Mouse (Mus musculus) midbrain, embryonic 11.5 days (tissue): ENCODE measurements around the gene Omp. TPM values are rescaled to one million over a fixed set of nuclear protein-coding genes. Genes with fewer than 3 reads are reported as not detected.

Experiments
- ATAC-seq: fragments of 200-750 bp; cut with Nextera tagmentation; 2 replicates; pipeline ENCODE4 v1.8.0; 2017; ENCODE audit warnings: moderate TSS enrichment, moderate library complexity; ENCODE audit not compliant: low FRiP score
- DNase-seq: peaks from one replicate; pipeline ENCODE4 v3.0.0; 2015; ENCODE audit warnings: low spot score; ENCODE audit errors: missing footprints
- H3K27ac ChIP-seq: fragments of 300-500 bp; sonication (generic); 2 replicates; pipeline ENCODE4 v1.5.1; 2014; ENCODE audit warnings: low read depth, low read length
- H3K27me3 ChIP-seq: fragments of 300-500 bp; sonication (generic); 2 replicates; pipeline ENCODE4 v1.6.1; 2014; ENCODE audit warnings: mild to moderate bottlenecking, low read length, moderate library complexity, mixed read lengths; ENCODE audit not compliant: control insufficient read depth, insufficient read depth
- H3K36me3 ChIP-seq: fragments of 300-500 bp; sonication (generic); 2 replicates; pipeline ENCODE4 v1.6.1; 2014; ENCODE audit warnings: mild to moderate bottlenecking, low read length, moderate library complexity, mixed read lengths; ENCODE audit not compliant: control insufficient read depth, insufficient read depth
- H3K4me1 ChIP-seq: fragments of 300-500 bp; sonication (generic); 2 replicates; pipeline ENCODE4 v1.6.1; 2014; ENCODE audit warnings: low read length; ENCODE audit not compliant: control insufficient read depth, insufficient read depth
- H3K4me2 ChIP-seq: fragments of 300-500 bp; sonication (generic); 2 replicates; pipeline ENCODE4 v1.6.1; 2014; ENCODE audit warnings: mild to moderate bottlenecking, moderate library complexity
- H3K4me3 ChIP-seq: fragments of 300-500 bp; sonication (generic); 2 replicates; pipeline ENCODE4 v1.5.1; 2014; ENCODE audit warnings: low read depth, low read length
- H3K9ac ChIP-seq: fragments of 300-500 bp; sonication (generic); 2 replicates; pipeline ENCODE4 v1.6.1; 2014; ENCODE audit warnings: low read length
- H3K9me3 ChIP-seq: fragments of 300-500 bp; sonication (generic); 2 replicates; pipeline ENCODE4 v1.6.1; 2016; ENCODE audit warnings: low read length; ENCODE audit not compliant: control insufficient read depth
- WGBS: fragments of 180-500 bp; shearing (Covaris S2); extraction: QIAGEN DNeasy Blood & Tissue Kit; methylation state at CpG from one replicate; pipeline ENCODE4 v1.1.7; 2014; 5-methylcytosine and 5-hydroxymethylcytosine counted together
- polyA plus RNA-seq: library from polyadenylated mRNA; unstranded; fragments of >200 nt; fragmentation: Nextera tagmentation; extraction: Ambion mirVana; gene quantifications from 2 replicates; pipeline ENCODE4 v1.2.1, GENCODE M21; 2014

Gene Omp
- polyA plus RNA-seq, 1 experiment from 2014 or later: 0.18 TPM

DNA sequence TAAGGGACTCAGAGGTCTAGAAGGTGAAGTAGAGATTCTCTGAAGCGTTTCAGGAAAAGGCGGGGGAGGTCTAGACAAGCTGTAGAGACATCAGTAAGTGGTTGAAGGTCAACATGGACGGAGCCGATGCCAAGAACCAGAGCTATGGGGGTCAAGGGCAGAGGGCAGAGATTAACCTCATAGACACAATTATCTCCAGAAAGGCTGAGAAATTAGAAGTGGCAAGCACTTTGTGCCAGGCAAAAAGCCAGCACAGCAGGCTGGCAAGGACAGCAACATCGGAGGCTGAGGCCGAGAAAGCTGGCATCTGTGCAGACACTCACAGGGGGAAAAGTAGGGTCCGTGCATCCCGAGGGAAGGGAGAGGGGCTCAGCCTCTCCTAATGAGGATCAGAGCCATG is 2.5 kb upstream of the Omp start:
- ATAC-seq: no peak
- Histone ChIP-seq H3K9me3 (no peaks in the 10 kb centered on the region), H3K4me3 (no peak overlapping the region), H3K36me3 (no peaks in the 10 kb centered on the region), H3K4me2 (no peak overlapping the region), H3K9ac (no peak overlapping the region), H3K4me1 (peaks cover 8% of the 10 kb centered on the region; the same call in 1 of the 2 replicates), H3K27me3 (no peaks in the 10 kb centered on the region), H3K27ac (no peak overlapping the region)
- whole genome bisulfite sequencing: 69% methylated on average over 8 of the region's 8 CpGs
- DNase-seq: no peak

DNA sequence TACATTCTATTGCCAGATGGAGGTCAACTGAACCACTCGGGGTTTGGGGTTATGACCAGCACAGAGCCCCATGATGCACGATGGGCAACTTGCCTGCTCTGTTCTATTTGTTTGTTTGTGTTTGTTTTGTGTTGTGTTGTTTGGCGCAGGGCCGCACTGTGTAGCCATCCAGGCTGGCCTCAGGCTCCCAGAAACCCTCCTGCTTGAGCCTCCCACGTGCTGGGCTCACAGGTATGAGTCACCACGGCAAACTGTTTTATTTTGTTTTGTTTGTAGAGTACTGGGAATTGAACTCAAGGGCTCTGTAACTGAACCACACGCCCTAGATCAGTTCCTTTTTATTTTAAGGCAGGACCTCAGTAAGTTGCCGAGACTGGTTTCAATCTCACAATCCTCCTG is 1.1 kb upstream of the Omp start:
- 82% methylated on average over 8 of the region's 8 CpGs for WGBS
- Histone ChIP-seq H3K36me3 (no peaks in the 10 kb centered on the region), H3K9ac (no peak overlapping the region), H3K27ac (no peak overlapping the region), H3K4me1 (peaks cover 10% of the 10 kb centered on the region), H3K9me3 (no peaks in the 10 kb centered on the region), H3K4me3 (no peak overlapping the region), H3K4me2 (no peak overlapping the region), H3K27me3 (no peaks in the 10 kb centered on the region)
- no peak for DNase-seq
- no peak for ATAC-seq

DNA sequence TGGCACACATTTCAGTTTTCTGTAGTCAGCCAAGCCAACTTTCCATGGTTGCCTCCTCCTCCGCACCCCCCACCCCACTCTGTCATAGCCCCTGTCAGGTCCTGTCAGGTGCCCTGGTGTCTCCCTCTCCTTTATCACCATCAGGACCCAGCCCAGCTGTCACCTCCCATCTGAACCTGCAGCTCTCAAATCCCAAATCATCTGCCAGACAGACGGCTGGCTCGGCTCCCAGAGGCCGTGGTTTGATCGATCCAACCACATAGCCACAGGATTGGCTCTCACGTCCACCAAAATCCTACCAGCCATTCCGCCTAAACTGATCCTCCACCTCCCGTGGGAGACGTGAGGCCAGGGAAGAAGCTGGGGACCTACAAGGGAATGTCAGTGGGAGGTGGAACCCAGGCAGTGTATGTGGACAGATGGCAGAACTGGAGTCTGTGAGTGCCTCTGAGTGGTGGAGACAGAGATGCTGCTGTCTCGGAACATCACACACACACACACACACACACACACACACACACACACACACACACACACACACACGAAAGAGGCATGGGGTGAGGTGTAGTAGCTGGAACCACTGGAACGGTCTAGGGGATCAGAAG is 642 bp upstream of the Omp start:
- no peak overlapping the region for H3K4me2 ChIP-seq
- WGBS: 85% methylated on average over 12 of the region's 12 CpGs
- H3K27ac ChIP-seq: no peak overlapping the region
- H3K27me3 ChIP-seq: no peaks in the 10 kb centered on the region
- H3K4me3 ChIP-seq: no peak overlapping the region
- ATAC-seq (no peak), DNase-seq (no peak)
- no peak overlapping the region for H3K9ac ChIP-seq
- H3K9me3 ChIP-seq: no peaks in the 10 kb centered on the region
- H3K36me3 ChIP-seq: no peaks in the 10 kb centered on the region
- peaks cover 10% of the 10 kb centered on the region for H3K4me1 ChIP-seq

- DNase-seq (no peak), ATAC-seq (no peak)
- Histone ChIP-seq H3K27ac (no peak overlapping the region), H3K27me3 (no peaks in the 10 kb centered on the region), H3K4me2 (no peak overlapping the region), H3K4me3 (no peak overlapping the region), H3K36me3 (no peaks in the 10 kb centered on the region), H3K4me1 (peaks cover 2% of the 10 kb centered on the region; the same call in 1 of the 2 replicates), H3K9me3 (no peaks in the 10 kb centered on the region), H3K9ac (no peak overlapping the region)
- 46% methylated on average over 3 of the region's 3 CpGs for WGBS
Measured at GRCm38 (mm10) chr7:98142648-98143047, 2.7 kb downstream of the Omp start.

DNA sequence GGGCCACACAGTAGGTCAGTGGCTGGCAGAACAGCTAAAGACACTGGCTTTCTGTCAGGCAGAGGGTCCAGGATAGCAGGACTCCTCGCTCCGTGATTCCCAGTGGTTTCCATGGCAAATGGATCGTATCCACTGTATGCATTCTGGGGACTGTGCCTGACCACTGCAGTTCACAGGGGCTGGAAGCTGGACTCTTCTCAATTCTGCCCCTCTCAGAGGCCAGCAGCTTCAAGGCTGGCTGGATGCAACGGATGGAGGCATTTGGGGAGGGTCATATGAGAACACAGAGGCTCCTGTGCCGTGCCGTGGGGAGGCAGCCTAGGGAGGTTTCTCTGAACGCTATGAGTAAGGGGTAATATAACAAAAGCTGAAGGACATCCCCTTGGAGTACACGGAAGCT is 3.1 kb downstream of the Omp start:
- Histone ChIP-seq H3K27me3 (no peaks in the 10 kb centered on the region), H3K9me3 (no peaks in the 10 kb centered on the region), H3K36me3 (no peaks in the 10 kb centered on the region), H3K9ac (no peak overlapping the region), H3K4me3 (no peak overlapping the region), H3K27ac (no peak overlapping the region), H3K4me2 (no peak overlapping the region), H3K4me1 (peaks cover 2% of the 10 kb centered on the region; the same call in 1 of the 2 replicates)
- no peak for ATAC-seq
- 33% methylated on average over 8 of the region's 8 CpGs for WGBS
- DNase-seq: no peak

DNA sequence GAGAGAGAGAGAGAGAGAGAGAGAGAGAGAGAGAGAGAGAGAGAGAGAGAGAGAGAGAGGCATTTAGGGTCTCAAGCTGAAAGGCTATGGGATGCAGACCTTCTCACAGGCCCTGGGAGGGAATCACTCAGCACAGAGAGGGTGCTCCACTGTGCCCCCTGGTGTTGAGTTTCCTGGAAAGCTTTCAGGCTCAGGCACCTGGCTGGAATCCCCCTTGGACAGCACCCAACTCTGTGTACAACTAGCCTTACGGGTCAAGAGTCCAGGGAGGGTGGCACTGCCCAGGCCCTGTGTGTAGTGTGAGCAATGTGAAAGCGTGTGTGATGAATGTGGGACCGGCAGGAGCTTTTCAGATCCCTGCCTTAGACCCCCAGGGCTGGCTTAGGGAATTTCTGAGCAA is 4.1 kb downstream of the Omp start:
- 69% methylated on average over 3 of the region's 3 CpGs for WGBS
- H3K4me3 ChIP-seq: no peak overlapping the region
- no peak overlapping the region for H3K27ac ChIP-seq
- no peaks in the 10 kb centered on the region for H3K9me3 ChIP-seq
- no peak overlapping the region for H3K9ac ChIP-seq
- H3K4me2 ChIP-seq: no peak overlapping the region
- peak; percentile 92 for DNase-seq
- peak; percentile 40; the same call in 1 of the 2 replicates for ATAC-seq
- no peaks in the 10 kb centered on the region for H3K27me3 ChIP-seq
- H3K4me1 ChIP-seq: peaks cover 2% of the 10 kb centered on the region; the same call in 1 of the 2 replicates
- H3K36me3 ChIP-seq: no peaks in the 10 kb centered on the region

- ATAC-seq (no peak), DNase-seq (no peak)
- 53% methylated on average over 2 of the region's 2 CpGs for WGBS
Measured at GRCm38 (mm10) chr7:98140597-98140996, 4.7 kb downstream of the Omp start.

GRCm38 (mm10) chr7:98139216-98139615 is 6.1 kb downstream of the Omp start:
- ATAC-seq: no peak
- 15% methylated on average over 9 of the region's 9 CpGs for whole genome bisulfite sequencing
- Histone ChIP-seq H3K27ac (no peak overlapping the region), H3K9me3 (no peaks in the 10 kb centered on the region), H3K36me3 (no peaks in the 10 kb centered on the region), H3K4me2 (no peak overlapping the region), H3K4me3 (no peak overlapping the region), H3K27me3 (no peaks in the 10 kb centered on the region), H3K9ac (no peak overlapping the region), H3K4me1 (peaks cover 2% of the 10 kb centered on the region; the same call in 1 of the 2 replicates)
- DNase-seq: no peak

More at GRCm38 (mm10) chr7:98140597-98140996, 4.7 kb downstream of the Omp start:
- Histone ChIP-seq H3K9me3 (no peaks in the 10 kb centered on the region), H3K9ac (no peak overlapping the region), H3K27me3 (no peaks in the 10 kb centered on the region), H3K4me1 (peaks cover 2% of the 10 kb centered on the region; the same call in 1 of the 2 replicates), H3K27ac (no peak overlapping the region), H3K4me3 (no peak overlapping the region), H3K4me2 (no peak overlapping the region), H3K36me3 (no peaks in the 10 kb centered on the region)

DNA sequence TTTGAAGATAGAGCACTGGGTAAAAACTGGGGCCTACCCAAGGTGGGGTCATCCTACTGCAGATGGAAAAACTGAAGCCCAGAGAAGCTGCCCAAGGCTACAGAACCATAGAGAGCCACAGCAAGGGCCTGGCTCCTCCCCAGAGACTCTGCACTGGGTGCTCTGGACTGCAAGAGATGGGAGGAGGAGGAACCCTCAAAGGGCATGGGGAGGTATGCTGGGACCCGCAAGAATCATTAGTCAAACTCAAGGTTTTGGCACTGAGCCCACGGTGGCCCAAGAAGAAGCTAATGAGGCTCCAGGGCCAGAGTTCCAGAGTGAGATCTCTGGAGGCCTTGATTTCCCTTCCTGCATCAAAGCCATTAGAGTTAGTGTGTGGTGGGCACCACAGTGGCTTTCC is 7.3 kb downstream of the Omp start:
- H3K4me1 ChIP-seq: peaks cover 2% of the 10 kb centered on the region; the same call in 1 of the 2 replicates
- H3K36me3 ChIP-seq: no peaks in the 10 kb centered on the region
- H3K27ac ChIP-seq: no peak overlapping the region
- H3K4me2 ChIP-seq: no peak overlapping the region
- WGBS: 87% methylated on average over 2 of the region's 2 CpGs
- H3K9ac ChIP-seq: no peak overlapping the region
- DNase-seq: no peak
- H3K27me3 ChIP-seq: no peaks in the 10 kb centered on the region
- H3K4me3 ChIP-seq: no peak overlapping the region
- ATAC-seq: no peak
- no peaks in the 10 kb centered on the region for H3K9me3 ChIP-seq
